Mouse (Mus musculus): Measurements from ENCODE around the gene Tas2r131. TPM values are rescaled to one million over a fixed set of nuclear protein-coding genes. Genes with fewer than 3 reads are reported as not detected.
"Not testable (repeated sequence)": the region's sequence is repeated elsewhere in the genome, so short reads cannot be mapped to it uniquely, and the experiment has no call there.

Gene Tas2r131
- polyA plus RNA-seq (2014; fragmentation: Nextera tagmentation; extraction: Ambion mirVana), result not detected in 2 replicates

DNA sequence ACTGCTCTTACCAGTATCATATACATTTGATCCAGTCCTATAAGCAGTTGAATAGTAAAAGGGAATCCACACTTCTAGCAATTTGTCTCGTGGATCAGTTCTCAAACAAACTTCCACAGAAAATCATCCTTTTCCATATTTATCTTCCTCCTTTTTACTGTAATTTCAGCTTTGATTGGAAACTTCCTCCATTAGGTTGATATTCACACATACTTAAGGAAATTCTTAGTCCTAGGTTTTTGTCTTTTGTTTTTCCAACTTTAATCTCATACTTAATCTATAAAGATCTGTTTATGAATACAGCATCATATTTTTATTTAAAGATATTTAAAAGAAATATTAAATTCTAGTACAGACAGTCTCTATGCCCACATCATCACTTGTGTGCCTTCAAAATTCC is at the start of gene Tas2r131:
TSS of gene Tas2r131 (minus strand) at position 101 of the 400 bp plus-strand sequence.
- Histone ChIP-seq H3K4me1 (ENCODE audit: control insufficient read depth, insufficient read depth, low read length) (no peaks in the 10 kb centered on the region), H3K9me3 (ENCODE audit: control insufficient read depth, low read length) (no peaks in the 10 kb centered on the region), H3K9ac (ENCODE audit: low read depth, low read length) (no peak within 1 kb of the TSS), H3K27ac (replicated peaks; ENCODE audit: low read depth, low read length) (no peak within 1 kb of the TSS), H3K4me2 (ENCODE audit: low read depth, low read length) (no peak within 1 kb of the TSS), H3K36me3 (ENCODE audit: control insufficient read depth, insufficient read depth, low read length) (no peaks in the 10 kb centered on the region), H3K27me3 (replicated peaks; ENCODE audit: control insufficient read depth, insufficient read depth, low read length) (no peaks in the 10 kb centered on the region), H3K4me3 (ENCODE audit: low read depth, low read length) (no peak within 1 kb of the TSS)
- ATAC-seq (ENCODE audit: low read depth) (no peak), DNase-seq (ENCODE audit: low spot score) (no peak)
- 69% methylated on average over 1 of the region's 1 CpGs for WGBS

DNA sequence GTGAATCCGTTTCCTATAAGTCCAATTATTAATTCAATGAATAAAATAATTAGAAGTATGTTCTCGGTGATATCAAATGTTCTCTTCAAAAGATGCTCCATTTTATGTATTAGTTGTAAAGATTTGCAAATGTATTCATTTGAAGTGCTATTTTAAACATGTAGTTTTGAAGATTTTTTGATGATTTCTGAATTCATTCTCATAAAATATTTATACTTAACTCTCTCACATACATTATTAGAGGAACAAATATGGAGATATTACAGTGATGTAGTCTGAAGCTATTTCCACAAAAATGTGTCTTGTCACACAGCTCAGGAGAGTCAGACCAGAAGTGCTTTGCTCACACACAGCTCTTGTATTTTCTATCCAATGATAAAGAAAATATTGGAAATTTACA is 23.1 kb upstream of the Tas2r131 start, which contains the start of gene Tas2r109:
TSS of gene Tas2r109 (minus strand) at position 101 of the 400 bp plus-strand sequence.
- 78% methylated on average over 2 of the region's 2 CpGs for WGBS
- Histone ChIP-seq H3K36me3 (ENCODE audit: control insufficient read depth, insufficient read depth, low read length) (no peaks in the 10 kb centered on the region), H3K9me3 (ENCODE audit: control insufficient read depth, low read length) (no peaks in the 10 kb centered on the region), H3K4me1 (ENCODE audit: control insufficient read depth, insufficient read depth, low read length) (no peaks in the 10 kb centered on the region), H3K27me3 (replicated peaks; ENCODE audit: control insufficient read depth, insufficient read depth, low read length) (no peaks in the 10 kb centered on the region), H3K4me3 (ENCODE audit: low read depth, low read length) (no peak within 1 kb of the TSS), H3K9ac (ENCODE audit: low read depth, low read length) (no peak within 1 kb of the TSS), H3K4me2 (ENCODE audit: low read depth, low read length) (no peak within 1 kb of the TSS), H3K27ac (replicated peaks; ENCODE audit: low read depth, low read length) (no peak within 1 kb of the TSS)
- no peak for ATAC-seq (ENCODE audit: low read depth)
- DNase-seq (ENCODE audit: low spot score), result no peak

GRCm38 (mm10) chr6:132950802-132951201 is 6.9 kb downstream of the Tas2r131 start, which contains the start of gene Tas2r129:
Gene Tas2r129 (plus strand): TSS chr6:132951102.
- Histone ChIP-seq H3K9ac (ENCODE audit: low read depth, low read length) (no peak within 1 kb of the TSS), H3K4me3 (ENCODE audit: low read depth, low read length) (no peak within 1 kb of the TSS), H3K36me3 (ENCODE audit: control insufficient read depth, insufficient read depth, low read length) (no peaks in the 10 kb centered on the region), H3K9me3 (ENCODE audit: control insufficient read depth, low read length) (no peaks in the 10 kb centered on the region), H3K27ac (replicated peaks; ENCODE audit: low read depth, low read length) (no peak within 1 kb of the TSS), H3K27me3 (replicated peaks; ENCODE audit: control insufficient read depth, insufficient read depth, low read length) (no peaks in the 10 kb centered on the region), H3K4me2 (ENCODE audit: low read depth, low read length) (no peak within 1 kb of the TSS), H3K4me1 (ENCODE audit: control insufficient read depth, insufficient read depth, low read length) (no peaks in the 10 kb centered on the region)
- WGBS, result 69% methylated on average over 2 of the region's 2 CpGs
- DNase-seq (ENCODE audit: low spot score) (no peak), ATAC-seq (ENCODE audit: low read depth) (no peak)

- not testable (repeated sequence) for H3K9ac ChIP-seq (ENCODE audit: low read depth, low read length); H3K4me1 ChIP-seq (ENCODE audit: control insufficient read depth, insufficient read depth, low read length); H3K4me3 ChIP-seq (ENCODE audit: low read depth, low read length)
Observed at GRCm38 (mm10) chr6:132941376-132941775, 16.3 kb downstream of the Tas2r131 start.

DNA sequence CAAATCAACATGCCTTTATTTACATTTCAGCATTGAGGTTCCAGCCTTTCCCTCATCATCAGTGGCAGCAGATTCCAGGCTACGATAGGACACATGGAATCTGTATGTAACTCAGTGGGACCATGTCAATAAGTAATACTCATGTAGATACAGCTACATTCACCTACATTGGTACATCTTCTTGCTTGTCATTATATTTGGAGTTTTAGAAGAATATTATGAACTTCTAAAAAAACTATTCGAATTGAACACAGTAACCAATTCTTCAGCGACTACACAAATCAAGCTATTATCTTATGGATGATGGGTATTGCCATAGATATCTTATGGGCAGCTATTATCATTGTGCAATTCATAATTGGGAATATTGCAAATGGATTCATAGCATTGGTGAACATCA is 48.4 kb downstream of the Tas2r131 start, which contains the start of gene Tas2r125:
TSS of gene Tas2r125 (plus strand) at position 301 of the 400 bp plus-strand sequence.
- WGBS, result 75% methylated on average over 3 of the region's 3 CpGs
- no peak within 1 kb of the TSS for H3K4me2 ChIP-seq (ENCODE audit: low read depth, low read length)
- ATAC-seq (ENCODE audit: low read depth) (no peak), DNase-seq (ENCODE audit: low spot score) (no peak)
- H3K27ac ChIP-seq (replicated peaks; ENCODE audit: low read depth, low read length), result no peak within 1 kb of the TSS
- no peaks in the 10 kb centered on the region for H3K36me3 ChIP-seq (ENCODE audit: control insufficient read depth, insufficient read depth, low read length)
- no peaks in the 10 kb centered on the region for H3K4me1 ChIP-seq (ENCODE audit: control insufficient read depth, insufficient read depth, low read length)
- H3K27me3 ChIP-seq (replicated peaks; ENCODE audit: control insufficient read depth, insufficient read depth, low read length), result no peaks in the 10 kb centered on the region
- no peaks in the 10 kb centered on the region for H3K9me3 ChIP-seq (ENCODE audit: control insufficient read depth, low read length)
- no peak within 1 kb of the TSS for H3K4me3 ChIP-seq (ENCODE audit: low read depth, low read length)
- H3K9ac ChIP-seq (ENCODE audit: low read depth, low read length), result no peak within 1 kb of the TSS

More at GRCm38 (mm10) chr6:132941376-132941775, 16.3 kb downstream of the Tas2r131 start:
- H3K27ac ChIP-seq (replicated peaks; ENCODE audit: low read depth, low read length); ATAC-seq (ENCODE audit: low read depth); H3K27me3 ChIP-seq (replicated peaks; ENCODE audit: control insufficient read depth, insufficient read depth, low read length); H3K4me2 ChIP-seq (ENCODE audit: low read depth, low read length); DNase-seq (ENCODE audit: low spot score); H3K9me3 ChIP-seq (ENCODE audit: control insufficient read depth, low read length); H3K36me3 ChIP-seq (ENCODE audit: control insufficient read depth, insufficient read depth, low read length): not testable (repeated sequence)

Other genes starting within 250 kb of the Tas2r131 start
- gene Tas2r122, start 246.0 kb downstream of the Tas2r131 start, polyA plus RNA-seq (2014; fragmentation: Nextera tagmentation; extraction: Ambion mirVana), result not detected in 2 replicates
- gene Tas2r115, start 219.9 kb downstream of the Tas2r131 start, polyA plus RNA-seq (2014; fragmentation: Nextera tagmentation; extraction: Ambion mirVana), result not detected in 2 replicates
- not detected in 2 replicates for gene Tas2r124, start 203.2 kb downstream of the Tas2r131 start, polyA plus RNA-seq (2014; fragmentation: Nextera tagmentation; extraction: Ambion mirVana)
- not detected in 2 replicates for gene Tas2r102, start 195.8 kb downstream of the Tas2r131 start, polyA plus RNA-seq (2014; fragmentation: Nextera tagmentation; extraction: Ambion mirVana)
- gene Tas2r136, start 179.8 kb downstream of the Tas2r131 start, polyA plus RNA-seq (2014; fragmentation: Nextera tagmentation; extraction: Ambion mirVana), result not detected in 2 replicates
- not detected in 2 replicates for gene Tas2r117, start 155.1 kb downstream of the Tas2r131 start, polyA plus RNA-seq (2014; fragmentation: Nextera tagmentation; extraction: Ambion mirVana)
- not detected in 2 replicates for gene Tas2r123, start 110.8 kb downstream of the Tas2r131 start, polyA plus RNA-seq (2014; fragmentation: Nextera tagmentation; extraction: Ambion mirVana)
- gene Tas2r116, start 102.5 kb downstream of the Tas2r131 start, polyA plus RNA-seq (2014; fragmentation: Nextera tagmentation; extraction: Ambion mirVana), result not detected in 2 replicates
- not detected in 2 replicates for gene Tas2r110, start 89.9 kb downstream of the Tas2r131 start, polyA plus RNA-seq (2014; fragmentation: Nextera tagmentation; extraction: Ambion mirVana)
- gene Tas2r113, start 64.9 kb downstream of the Tas2r131 start, polyA plus RNA-seq (2014; fragmentation: Nextera tagmentation; extraction: Ambion mirVana), result not detected in 2 replicates
- gene Tas2r125, start 48.3 kb downstream of the Tas2r131 start, polyA plus RNA-seq (2014; fragmentation: Nextera tagmentation; extraction: Ambion mirVana), result not detected in 2 replicates
- gene Tas2r129, start 6.8 kb downstream of the Tas2r131 start, polyA plus RNA-seq (2014; fragmentation: Nextera tagmentation; extraction: Ambion mirVana), result not detected in 2 replicates
- not detected in 2 replicates for gene Tas2r109, start 23.0 kb upstream of the Tas2r131 start, polyA plus RNA-seq (2014; fragmentation: Nextera tagmentation; extraction: Ambion mirVana)
- not detected in 2 replicates for gene Tas2r103, start 79.2 kb upstream of the Tas2r131 start, polyA plus RNA-seq (2014; fragmentation: Nextera tagmentation; extraction: Ambion mirVana)
- not detected in 2 replicates for gene Tas2r140, start 97.9 kb upstream of the Tas2r131 start, polyA plus RNA-seq (2014; fragmentation: Nextera tagmentation; extraction: Ambion mirVana)
- 67.6 and 69.7 TPM in 2 replicates for gene Smim10l1, start 147.0 kb upstream of the Tas2r131 start, polyA plus RNA-seq (2014; fragmentation: Nextera tagmentation; extraction: Ambion mirVana)